25 mouse cellular contexts compared by ENCODE assay signal in genomic region chr4:62419091-62419490, GRCm38 (mm10). TPM values are rescaled to one million over a fixed set of nuclear protein-coding genes. Genes with fewer than 3 reads are reported as not detected.
"Had no signal": no experiment of that assay in that cellular context is flagged by ENCODE, and none has a peak within 500 bp of the region (broad histone marks: within the 10 kb centered on the region; RNA-seq: fewer than 3 reads in every experiment).

No protein-coding gene starts in this region.

- H3K4me3 ChIP-seq: limb, embryonic 12.5 days; limb, embryonic 15.5 days; midbrain, embryonic 12.5 days; midbrain, embryonic 15.5 days; neural tube, embryonic 12.5 days; neural tube, embryonic 15.5 days; stomach, embryonic 15.5 days had no signal

- H3K27ac ChIP-seq: limb, embryonic 12.5 days; limb, embryonic 15.5 days; liver, embryonic 14.5 days; macrophage; midbrain, embryonic 12.5 days; midbrain, embryonic 15.5 days; neural tube, embryonic 12.5 days; neural tube, embryonic 15.5 days; stomach, embryonic 15.5 days had no signal

- DNase-seq: kidney, adult 9 months; kidney, postnatal 25 days; left cerebral cortex, postnatal 4 days; liver, postnatal 0 days; lung, embryonic 14.5 days; right cerebral cortex, postnatal 25 days; spleen, adult 18-20 months; thymus, adult 18-20 months; thymus, postnatal 4 days had no signal

RNA-seq across cellular contexts. Expression of gene Rnf183, which starts 16.0 kb away (rescaled TPM):
- total RNA-seq: layer of hippocampus, adult 8-10 months; layer of hippocampus, postnatal 14 days; left cerebral cortex, adult 8-10 months; left cerebral cortex, postnatal 14 days; left cerebral cortex, postnatal 4 days; megakaryocyte, adult 5-6 weeks had no signal
- polyA plus RNA-seq: limb, embryonic 12.5 days; limb, embryonic 15.5 days; liver, embryonic 11.5 days; liver, embryonic 14.5 days; liver, postnatal 0 days; lung, embryonic 14.5 days; lung, postnatal 0 days; macrophage; neural tube, embryonic 12.5 days; stomach, embryonic 15.5 days had no signal

RNA-seq across cellular contexts. Expression of gene Wdr31, which starts 51.6 kb away (rescaled TPM):
- total RNA-seq: megakaryocyte, adult 5-6 weeks had no signal
